Mouse (Mus musculus): Measurements from ENCODE around the gene Ctr9. TPM values are rescaled to one million over a fixed set of nuclear protein-coding genes. Genes with fewer than 3 reads are reported as not detected.

The Ctr9 gene
- polyA plus RNA-seq, 1 experiment: 41.9 TPM

DNA sequence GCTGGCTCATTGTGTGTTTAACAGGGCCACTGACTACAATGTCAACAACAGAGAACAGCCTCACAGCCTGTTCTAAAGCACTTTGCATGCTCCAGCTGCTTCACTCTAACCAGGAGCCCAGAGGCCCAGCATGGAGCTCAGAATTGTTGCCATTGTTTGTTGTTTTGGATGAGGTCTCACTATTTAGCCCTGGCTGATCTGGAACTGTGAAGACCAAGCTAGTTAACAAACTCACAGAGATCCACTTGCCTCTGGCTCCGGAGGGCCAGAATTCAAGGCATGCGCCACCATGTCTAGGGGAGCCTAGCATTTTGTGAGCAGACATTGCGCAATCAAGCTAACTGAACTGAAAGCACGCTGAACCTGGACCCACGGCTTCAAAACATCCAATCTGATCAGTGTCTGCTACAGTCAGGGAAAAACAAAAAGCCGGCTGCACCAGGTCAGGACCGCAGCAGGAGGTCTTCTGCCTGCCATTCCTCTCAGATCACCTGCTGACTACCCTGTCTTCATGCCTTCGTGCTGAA is 4.6 kb upstream of the Ctr9 start:
- no peak for TF ChIP-seq POLR2A (IDR thresholded peaks at IDR 0.05; ENCODE audit: low read depth, low read length)
- TF ChIP-seq CTCF (IDR thresholded peaks at IDR 0.05; ENCODE audit: borderline replicate concordance, insufficient read depth, low read length): no peak
- Histone ChIP-seq H3K4me3 (ENCODE audit: insufficient read depth, low read length) (no peak overlapping the region), H3K4me1 (ENCODE audit: control insufficient read depth, insufficient read depth, low read length) (peaks cover 2% of the 10 kb centered on the region; the same call in 1 of the 2 replicates), H3K27ac (ENCODE audit: insufficient read depth, low read length) (no peak overlapping the region)

DNA sequence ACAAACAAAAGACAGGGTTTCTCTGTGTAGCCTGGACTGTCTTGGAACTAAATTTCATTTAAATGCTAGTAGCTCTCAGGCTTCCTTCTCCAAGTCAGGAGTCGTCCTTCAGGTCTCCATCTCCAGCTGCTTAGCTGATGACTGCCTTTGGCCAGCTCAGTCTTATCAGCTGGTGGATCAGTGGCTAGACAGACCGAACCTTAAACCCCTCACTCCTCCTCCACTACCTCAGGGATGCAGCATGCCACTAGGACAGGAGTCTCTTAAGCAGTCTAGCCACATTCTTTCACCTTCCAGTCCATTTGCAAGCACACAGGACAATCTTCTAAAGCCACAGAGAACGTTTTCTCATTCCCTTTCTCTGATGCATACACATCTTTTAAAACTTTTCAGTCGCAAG is 3.8 kb upstream of the Ctr9 start:
- TF ChIP-seq CTCF (IDR thresholded peaks at IDR 0.05; ENCODE audit: borderline replicate concordance, insufficient read depth, low read length): no peak
- TF ChIP-seq POLR2A (IDR thresholded peaks at IDR 0.05; ENCODE audit: low read depth, low read length): no peak
- H3K4me3 ChIP-seq (ENCODE audit: insufficient read depth, low read length): no peak overlapping the region
- H3K27ac ChIP-seq (ENCODE audit: insufficient read depth, low read length): no peak overlapping the region
- peaks cover 2% of the 10 kb centered on the region; the same call in 1 of the 2 replicates for H3K4me1 ChIP-seq (ENCODE audit: control insufficient read depth, insufficient read depth, low read length)

DNA sequence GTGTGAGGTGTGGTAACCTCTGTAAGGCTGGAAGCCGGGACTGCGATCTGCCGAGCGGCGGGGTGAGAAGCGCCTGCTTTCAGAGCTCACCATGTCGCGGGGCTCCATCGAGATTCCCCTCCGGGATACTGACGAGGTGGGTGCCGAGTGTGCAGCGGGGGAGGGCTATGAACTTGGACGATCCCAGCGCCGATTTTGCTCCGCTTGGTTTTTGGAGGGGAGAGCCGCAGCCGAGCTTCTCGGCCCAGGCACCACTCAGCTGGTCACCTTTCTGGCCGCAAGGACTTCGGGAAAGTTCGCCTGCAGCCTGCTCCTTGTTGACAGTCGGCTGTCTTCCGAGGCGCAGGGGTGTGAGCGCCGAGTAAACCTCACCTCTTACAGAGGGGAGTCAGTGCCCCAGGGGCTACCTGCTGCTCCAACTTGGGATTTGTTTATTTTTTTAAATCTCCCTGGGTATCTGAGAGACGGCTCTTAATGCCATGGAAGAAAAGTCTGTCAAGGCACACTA is 349 bp downstream of the Ctr9 start:
- Histone ChIP-seq H3K4me3 (ENCODE audit: insufficient read depth, low read length) (peak overlapping the region; percentile 63), H3K4me1 (ENCODE audit: control insufficient read depth, insufficient read depth, low read length) (peaks cover 2% of the 10 kb centered on the region; the same call in 1 of the 2 replicates), H3K27ac (ENCODE audit: insufficient read depth, low read length) (peak overlapping the region; percentile 86; the same call in 1 of the 2 replicates)
- TF ChIP-seq CTCF (IDR thresholded peaks at IDR 0.05; ENCODE audit: borderline replicate concordance, insufficient read depth, low read length) (no peak), POLR2A (IDR thresholded peaks at IDR 0.05; ENCODE audit: low read depth, low read length) (no peak)

DNA sequence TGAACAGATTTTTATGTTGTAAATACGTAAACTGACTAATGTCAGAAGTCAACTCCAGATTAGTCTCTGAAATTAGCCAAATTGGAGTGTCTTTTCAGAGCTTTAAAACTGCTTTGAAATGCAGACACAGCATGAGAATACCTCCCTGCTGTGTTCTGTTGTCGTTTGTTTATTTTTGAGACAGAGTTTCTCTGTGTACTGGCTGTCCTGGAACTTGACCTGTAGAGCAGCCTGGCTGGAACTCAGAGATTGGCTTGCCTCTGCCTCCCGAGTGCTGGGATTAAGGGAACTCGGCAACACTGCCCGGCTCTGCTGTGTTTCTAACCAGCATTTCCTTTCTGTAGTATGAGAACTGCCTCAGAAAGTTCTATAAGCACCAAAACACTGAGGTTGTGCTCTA is 20.2 kb downstream of the Ctr9 start:
- TF ChIP-seq CTCF (IDR thresholded peaks at IDR 0.05; ENCODE audit: borderline replicate concordance, insufficient read depth, low read length) (no peak), POLR2A (IDR thresholded peaks at IDR 0.05; ENCODE audit: low read depth, low read length) (no peak)
- Histone ChIP-seq H3K4me1 (ENCODE audit: control insufficient read depth, insufficient read depth, low read length) (no peaks in the 10 kb centered on the region), H3K27ac (ENCODE audit: insufficient read depth, low read length) (no peak overlapping the region), H3K4me3 (ENCODE audit: insufficient read depth, low read length) (no peak overlapping the region)

DNA sequence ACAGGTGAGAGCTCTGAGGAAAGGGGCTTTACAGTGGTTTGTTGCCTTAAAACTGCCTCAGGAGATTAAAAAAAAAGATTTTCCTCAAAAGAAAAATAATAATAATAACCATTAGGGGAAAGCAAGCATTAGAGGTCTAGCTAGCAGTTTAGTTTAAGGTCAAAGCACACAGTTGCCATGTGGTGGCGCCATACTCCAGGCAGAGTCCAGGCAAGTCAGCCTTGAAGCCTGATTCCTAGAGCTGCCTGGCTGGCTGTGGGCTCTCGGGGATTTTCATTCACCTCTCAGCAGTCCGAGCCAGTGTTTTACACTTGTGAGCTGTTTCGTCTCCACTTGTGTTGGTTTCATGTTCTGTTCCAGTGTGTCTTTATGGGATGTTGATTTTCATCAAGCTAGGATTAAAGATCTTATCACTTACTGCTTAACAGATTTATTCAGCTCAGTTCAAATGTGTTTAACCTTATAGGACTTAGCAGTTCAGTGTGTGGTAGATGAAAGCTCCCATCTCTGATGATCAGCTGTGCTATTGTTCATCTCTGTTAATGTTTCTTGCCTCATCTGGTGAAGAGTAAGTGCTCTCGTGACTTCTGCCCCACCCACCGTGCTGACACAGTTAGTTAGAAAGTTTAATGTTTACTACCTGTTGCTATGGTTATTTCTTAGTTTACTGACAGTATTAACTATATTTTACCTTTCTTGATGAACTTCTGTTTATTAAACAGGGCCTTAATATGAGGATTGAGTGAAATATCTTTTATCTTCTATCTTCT is 21.1 kb downstream of the Ctr9 start:
- no peak overlapping the region for H3K27ac ChIP-seq (ENCODE audit: insufficient read depth, low read length)
- no peak for TF ChIP-seq POLR2A (IDR thresholded peaks at IDR 0.05; ENCODE audit: low read depth, low read length)
- TF ChIP-seq CTCF (IDR thresholded peaks at IDR 0.05; ENCODE audit: borderline replicate concordance, insufficient read depth, low read length): peak; percentile 87; the same call in 1 of the 2 replicates
- H3K4me3 ChIP-seq (ENCODE audit: insufficient read depth, low read length): no peak overlapping the region
- H3K4me1 ChIP-seq (ENCODE audit: control insufficient read depth, insufficient read depth, low read length): no peaks in the 10 kb centered on the region

DNA sequence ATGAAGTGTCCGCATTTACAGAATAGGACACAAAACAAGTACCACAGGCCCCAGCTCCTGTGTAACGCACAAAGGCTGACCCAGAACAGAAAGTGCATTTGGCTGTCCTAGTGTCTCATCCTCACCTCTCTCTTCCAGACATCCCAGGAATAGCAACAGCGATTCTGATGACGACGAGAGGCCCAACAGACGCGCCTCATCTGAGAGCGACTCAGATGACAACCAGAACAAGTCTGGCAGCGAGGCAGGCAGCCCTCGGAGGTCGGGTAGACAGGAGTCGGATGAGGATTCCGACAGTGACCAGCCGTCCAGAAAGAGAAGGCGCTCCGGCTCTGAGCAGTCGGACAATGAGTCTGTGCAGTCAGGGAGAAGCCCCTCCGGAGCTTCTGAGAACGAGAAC is 26.5 kb downstream of the Ctr9 start:
- TF ChIP-seq CTCF (IDR thresholded peaks at IDR 0.05; ENCODE audit: borderline replicate concordance, insufficient read depth, low read length): no peak
- TF ChIP-seq POLR2A (IDR thresholded peaks at IDR 0.05; ENCODE audit: low read depth, low read length): no peak

DNA sequence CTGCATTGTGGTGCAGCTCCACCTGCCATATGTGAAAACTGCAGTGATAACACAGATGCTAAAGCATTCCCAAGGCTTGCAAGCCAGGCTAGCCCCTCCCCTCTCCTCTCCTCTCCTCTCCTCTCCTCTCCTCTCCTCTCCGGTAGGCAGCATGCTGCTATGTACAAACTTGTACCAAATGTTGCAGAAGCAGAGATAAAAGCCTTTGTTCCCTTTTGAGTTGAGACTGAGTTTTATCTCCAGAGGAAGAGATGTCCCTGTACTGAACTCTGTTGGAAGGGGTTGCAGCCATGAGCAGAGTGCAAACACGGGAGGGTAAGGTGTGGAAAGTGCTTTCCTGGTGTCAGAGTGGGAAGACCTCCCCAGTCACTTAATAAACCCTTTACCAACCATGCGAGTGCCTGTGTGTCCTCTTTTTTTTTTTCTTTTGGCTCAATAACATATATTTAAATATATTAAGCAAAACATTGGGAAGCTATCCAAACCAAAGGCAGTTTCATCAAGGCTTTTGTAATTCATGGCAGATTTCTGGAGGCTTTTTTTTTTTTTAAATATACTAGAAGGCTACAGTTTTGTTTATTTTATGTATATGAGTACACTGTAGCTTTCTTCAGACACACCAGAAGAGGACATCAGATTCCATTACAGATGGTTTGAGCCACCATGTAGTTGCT is 27.4 kb downstream of the Ctr9 start:
- no peak overlapping the region for H3K4me3 ChIP-seq (ENCODE audit: insufficient read depth, low read length)
- H3K4me1 ChIP-seq (ENCODE audit: control insufficient read depth, insufficient read depth, low read length): no peaks in the 10 kb centered on the region
- TF ChIP-seq POLR2A (IDR thresholded peaks at IDR 0.05; ENCODE audit: low read depth, low read length) (no peak), CTCF (IDR thresholded peaks at IDR 0.05; ENCODE audit: borderline replicate concordance, insufficient read depth, low read length) (no peak)
- no peak overlapping the region for H3K27ac ChIP-seq (ENCODE audit: insufficient read depth, low read length)

More for the DNA sequence above, 26.5 kb downstream of the Ctr9 start:
- Histone ChIP-seq H3K4me3 (ENCODE audit: insufficient read depth, low read length) (no peak overlapping the region), H3K4me1 (ENCODE audit: control insufficient read depth, insufficient read depth, low read length) (no peaks in the 10 kb centered on the region), H3K27ac (ENCODE audit: insufficient read depth, low read length) (no peak overlapping the region)

DNA sequence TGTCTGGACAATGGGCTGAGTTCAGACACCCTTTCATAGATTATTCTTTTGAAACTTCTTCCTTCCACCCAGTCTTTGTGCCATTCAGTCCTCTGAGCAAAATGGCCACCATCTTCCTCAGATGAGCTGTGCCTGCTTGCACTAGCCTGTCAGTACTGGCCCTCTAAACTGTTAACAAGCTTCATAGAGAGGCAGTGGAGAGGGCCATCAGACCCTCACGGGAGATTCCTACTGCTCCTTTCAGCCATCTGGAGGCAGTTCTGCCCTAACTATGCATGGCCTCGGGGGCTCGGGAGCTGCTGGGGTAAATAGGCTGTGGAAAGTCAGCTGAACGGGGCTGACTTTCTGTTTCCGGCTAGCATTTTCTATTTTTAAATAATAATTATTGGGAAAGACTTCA is 30.8 kb downstream of the Ctr9 start:
- Histone ChIP-seq H3K4me3 (ENCODE audit: insufficient read depth, low read length) (no peak overlapping the region), H3K27ac (ENCODE audit: insufficient read depth, low read length) (no peak overlapping the region), H3K4me1 (ENCODE audit: control insufficient read depth, insufficient read depth, low read length) (no peaks in the 10 kb centered on the region)
- TF ChIP-seq CTCF (IDR thresholded peaks at IDR 0.05; ENCODE audit: borderline replicate concordance, insufficient read depth, low read length) (no peak), POLR2A (IDR thresholded peaks at IDR 0.05; ENCODE audit: low read depth, low read length) (no peak)

DNA sequence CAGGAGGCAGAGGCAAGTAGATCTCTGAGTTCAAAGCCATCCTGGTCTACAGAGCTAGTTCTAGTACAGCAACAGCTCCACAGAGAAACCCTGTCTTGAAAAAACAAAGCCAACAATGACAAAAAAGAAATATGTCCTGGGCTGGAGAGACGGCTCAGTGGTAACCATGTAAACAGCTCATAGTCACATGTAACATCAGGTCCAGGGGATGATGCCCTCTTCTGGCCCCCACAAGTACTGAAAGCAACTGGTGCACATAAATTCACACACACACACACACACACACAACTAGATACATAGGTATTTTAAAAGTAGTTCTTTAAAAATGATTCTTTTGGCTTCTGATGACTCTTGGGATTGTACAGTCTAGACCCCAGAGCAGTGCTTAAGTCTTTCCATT is 34.2 kb downstream of the Ctr9 start:
- Histone ChIP-seq H3K4me3 (ENCODE audit: insufficient read depth, low read length) (no peak overlapping the region), H3K27ac (ENCODE audit: insufficient read depth, low read length) (no peak overlapping the region), H3K4me1 (ENCODE audit: control insufficient read depth, insufficient read depth, low read length) (no peaks in the 10 kb centered on the region)
- TF ChIP-seq POLR2A (IDR thresholded peaks at IDR 0.05; ENCODE audit: low read depth, low read length): no peak
- TF ChIP-seq CTCF (IDR thresholded peaks at IDR 0.05; ENCODE audit: borderline replicate concordance, insufficient read depth, low read length): no peak

DNA sequence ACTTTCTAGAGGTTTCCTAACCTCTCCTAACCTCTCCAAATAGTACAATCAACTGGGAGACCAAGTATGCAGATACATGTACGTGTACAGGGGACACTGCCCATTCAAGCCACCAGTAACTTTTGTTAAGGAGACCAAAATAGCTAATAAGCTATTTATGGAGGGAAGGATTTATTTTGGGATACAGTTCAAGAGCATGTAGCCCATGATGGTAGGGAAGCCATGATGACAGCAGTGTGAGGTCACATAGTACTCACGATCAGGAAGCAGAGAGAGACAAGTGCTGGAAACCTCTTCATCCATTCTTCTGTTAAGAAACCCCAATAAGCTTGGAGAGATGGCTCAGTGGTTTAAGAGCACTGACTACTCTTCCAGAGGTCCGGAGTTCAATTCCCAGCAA is 39.4 kb downstream of the Ctr9 start:
- no peaks in the 10 kb centered on the region for H3K4me1 ChIP-seq (ENCODE audit: control insufficient read depth, insufficient read depth, low read length)
- no peak for TF ChIP-seq CTCF (IDR thresholded peaks at IDR 0.05; ENCODE audit: borderline replicate concordance, insufficient read depth, low read length)
- no peak for TF ChIP-seq POLR2A (IDR thresholded peaks at IDR 0.05; ENCODE audit: low read depth, low read length)

More for the DNA sequence above, 39.4 kb downstream of the Ctr9 start:
- no peak overlapping the region for H3K27ac ChIP-seq (ENCODE audit: insufficient read depth, low read length)
- no peak overlapping the region for H3K4me3 ChIP-seq (ENCODE audit: insufficient read depth, low read length)

Measured in embryonic fibroblast, embryonic 13.5 days (primary cell).